In genomic region chr2:146218881-146219535, GRCm38 (mm10) we compare ENCODE assay signal across 11 mouse cellular contexts. TPM values are rescaled to one million over a fixed set of nuclear protein-coding genes. Genes with fewer than 3 reads are reported as not detected.
A peak's percentile ranks its signal among the peaks of the same experiment; 100 is the strongest.
DNase-seq lines count a peak whose midpoint lies in the region; ATAC-seq and TF ChIP-seq lines count a peak whose summit lies in the region.
"Had no signal": no experiment of that assay in that cellular context is flagged by ENCODE, and none has a peak within 500 bp of the region (broad histone marks: within the 10 kb centered on the region; RNA-seq: fewer than 3 reads in every experiment).

No protein-coding gene starts in this region.

- peak overlapping the region; percentile 9; the same call in 1 of the 2 replicates for H3K4me3 ChIP-seq in forebrain, postnatal 0 days (ENCODE audit: low read depth, low read length)
- H3K4me3 ChIP-seq in midbrain, embryonic 15.5 days, result peak overlapping the region; percentile 15

- H3K9ac ChIP-seq in forebrain, postnatal 0 days, result no peak overlapping the region
- no peak overlapping the region for H3K9ac ChIP-seq in midbrain, embryonic 15.5 days

- 15% methylated on average over 19 of the region's 19 CpGs for WGBS in forebrain, postnatal 0 days
- WGBS in midbrain, embryonic 15.5 days, result 4% methylated on average over 19 of the region's 19 CpGs

- peak overlapping the region; percentile 40; the same call in 1 of the 2 replicates for H3K27ac ChIP-seq in forebrain, postnatal 0 days (ENCODE audit: low read depth, low read length)
- H3K27ac ChIP-seq in midbrain, embryonic 15.5 days, result peak overlapping the region; percentile 35; the same call in 1 of the 2 replicates

- no peak for TF ChIP-seq CTCF in forebrain, postnatal 0 days (IDR thresholded peaks at IDR 0.05; ENCODE audit: low read depth)

- no peak for DNase-seq in frontal cortex, postnatal 10 days (ENCODE audit: low spot score in 2 of 2)
- DNase-seq in R1 (ENCODE audit: low read depth, low spot score), result peak; percentile 25
- DNase-seq in forebrain, postnatal 0 days, result peak; percentile 54
- DNase-seq in urinary bladder, postnatal 25 days (ENCODE audit: low spot score), result no peak
- DNase-seq in gastrocnemius, adult 8-10 months (ENCODE audit: low spot score in 2 of 2), result no peak
- DNase-seq: heart, postnatal 14 days; liver had no signal

- H3K4me1 ChIP-seq in forebrain, postnatal 0 days (ENCODE audit: insufficient read depth), result peaks cover 8% of the 10 kb centered on the region
- peaks cover 57% of the 10 kb centered on the region for H3K4me1 ChIP-seq in midbrain, embryonic 15.5 days

- H3K9me3 ChIP-seq in forebrain, postnatal 0 days (ENCODE audit: low read length), result no peaks in the 10 kb centered on the region
- H3K9me3 ChIP-seq in midbrain, embryonic 15.5 days, result no peaks in the 10 kb centered on the region

- peak; percentile 20 for ATAC-seq in frontal cortex, adult (ENCODE audit: low TSS enrichment)
- no peak for ATAC-seq in forebrain, postnatal 0 days
- no peak for ATAC-seq in midbrain, embryonic 15.5 days (replicated peaks)
- no peak for ATAC-seq in megakaryocyte, adult 5-6 weeks (ENCODE audit: poor library complexity, severe bottlenecking)

- H3K4me2 ChIP-seq in forebrain, postnatal 0 days (ENCODE audit: low read depth), result peak overlapping the region; percentile 54
- peak overlapping the region; percentile 44; the same call in 1 of the 2 replicates for H3K4me2 ChIP-seq in midbrain, embryonic 15.5 days

- no peaks in the 10 kb centered on the region for H3K36me3 ChIP-seq in forebrain, postnatal 0 days (ENCODE audit: insufficient read depth)
- no peaks in the 10 kb centered on the region for H3K36me3 ChIP-seq in midbrain, embryonic 15.5 days (replicated peaks)

- H3K27me3 ChIP-seq in forebrain, postnatal 0 days (ENCODE audit: insufficient read depth, low read length), result no peaks in the 10 kb centered on the region
- peaks cover 6% of the 10 kb centered on the region; the same call in 1 of the 2 replicates for H3K27me3 ChIP-seq in midbrain, embryonic 15.5 days (replicated peaks)

RNA-seq across cellular contexts. Expression of gene Insm1, which starts 2.7 kb away (rescaled TPM):
- total RNA-seq in forebrain, postnatal 0 days (2014; rRNA removed), result 16.8 and 30.8 TPM in 2 replicates
- 4.6 and 4.8 TPM in 2 replicates for polyA plus RNA-seq in forebrain, postnatal 0 days (2015; fragmentation: Nextera tagmentation; extraction: Ambion mirVana)
- 3.5 and 4.2 TPM in 2 replicates for polyA plus RNA-seq in midbrain, embryonic 15.5 days (2015; fragmentation: Nextera tagmentation; extraction: Ambion mirVana)
- total RNA-seq in megakaryocyte, adult 5-6 weeks (2015), result not detected in 2 replicates
- total RNA-seq in megakaryocyte, adult 5-6 weeks (2017), result not detected in 2 replicates
- not detected for total RNA-seq in gastrocnemius, adult 8-10 months (2022)
- polyA plus RNA-seq: testis, adult 2 months had no signal

Comparison
In these comparisons a context has a peak if more than half of its experiments do, and no peak if none do; other contexts are left out.
1. DNase-seq: peak in R1 (single experiment) and forebrain, postnatal 0 days (single experiment); none in frontal cortex, postnatal 10 days (0 of 2), urinary bladder, postnatal 25 days (single experiment) and gastrocnemius, adult 8-10 months (0 of 2).
2. RNA of gene Insm1, which starts 2.7 kb away (total RNA-seq): 16.8 to 30.8 TPM in forebrain, postnatal 0 days; not detected in megakaryocyte, adult 5-6 weeks and not detected in gastrocnemius, adult 8-10 months; every median in the first group is over 10 times any median in the second.